Mouse (Mus musculus): ENCODE measurements around the gene Creb1. TPM values are rescaled to one million over a fixed set of nuclear protein-coding genes. Genes with fewer than 3 reads are reported as not detected.

Creb1 gene
- total RNA-seq (2022): 10 to 100 TPM; 44.9 to 54.2 (median 51.6) TPM

- peak; percentile 98 for DNase-seq (ENCODE audit: low spot score in 2 of 2)
Measured at GRCm38 (mm10) chr1:64532589-64533470, at the start of gene Creb1. Creb1 (plus strand) TSS chr1:64532645.

- DNase-seq (ENCODE audit: low spot score in 2 of 2): no peak
Measured at GRCm38 (mm10) chr1:64488521-64489029, 43.9 kb upstream of the Creb1 start.

DNA sequence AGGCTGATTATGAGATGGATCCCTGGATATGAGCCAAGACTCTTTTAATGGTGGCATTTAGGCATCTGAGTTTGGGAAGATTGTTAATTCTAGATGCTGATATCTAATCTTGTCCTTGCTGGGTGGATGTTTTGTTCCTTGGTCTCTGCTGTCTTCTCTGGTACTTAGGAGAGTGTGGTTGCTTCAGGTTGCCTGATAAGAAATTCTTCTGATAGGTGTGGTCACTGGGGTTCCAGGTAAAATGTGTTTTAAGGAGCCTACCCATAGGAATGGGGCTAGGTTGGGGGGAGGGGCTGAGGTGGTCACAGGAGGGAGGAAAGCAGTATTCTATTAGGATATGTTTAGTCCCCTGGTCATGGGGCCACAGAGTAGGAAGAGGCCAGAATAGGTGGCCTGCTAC lies 35.6 kb upstream of the Creb1 start:
- DNase-seq (ENCODE audit: low spot score in 2 of 2): no peak

GRCm38 (mm10) chr1:64501382-64502140 lies 30.9 kb upstream of the Creb1 start:
- DNase-seq (ENCODE audit: low spot score in 2 of 2): no peak

GRCm38 (mm10) chr1:64508479-64509096 lies 23.9 kb upstream of the Creb1 start:
- DNase-seq (ENCODE audit: low spot score in 2 of 2): no peak

GRCm38 (mm10) chr1:64509678-64510077 lies 22.8 kb upstream of the Creb1 start:
- peak; percentile 30 to 39 for DNase-seq (ENCODE audit: low spot score in 2 of 2)

DNA sequence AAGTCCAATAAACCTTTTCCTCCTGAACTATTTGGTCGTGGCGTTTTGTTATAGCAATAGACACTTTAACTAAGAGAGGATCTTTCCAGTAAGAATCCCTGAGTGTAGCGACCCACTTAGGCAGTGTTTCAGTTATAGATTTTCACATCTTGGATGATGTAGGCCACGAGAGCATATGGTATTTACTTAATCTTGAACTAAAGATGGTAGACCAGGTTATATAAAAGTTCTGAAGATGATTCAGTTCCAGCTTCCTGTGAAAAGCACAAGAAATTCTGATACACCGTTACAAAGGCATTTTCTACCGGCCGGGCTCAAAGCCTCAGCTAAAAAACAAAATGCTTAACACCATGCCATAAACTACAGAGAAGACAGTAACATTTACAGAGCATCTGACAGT lies 18.3 kb upstream of the Creb1 start:
- no peak for DNase-seq (ENCODE audit: low spot score in 2 of 2)

GRCm38 (mm10) chr1:64516593-64516992 lies 15.9 kb upstream of the Creb1 start:
- no peak for DNase-seq (ENCODE audit: low spot score in 2 of 2)

DNA sequence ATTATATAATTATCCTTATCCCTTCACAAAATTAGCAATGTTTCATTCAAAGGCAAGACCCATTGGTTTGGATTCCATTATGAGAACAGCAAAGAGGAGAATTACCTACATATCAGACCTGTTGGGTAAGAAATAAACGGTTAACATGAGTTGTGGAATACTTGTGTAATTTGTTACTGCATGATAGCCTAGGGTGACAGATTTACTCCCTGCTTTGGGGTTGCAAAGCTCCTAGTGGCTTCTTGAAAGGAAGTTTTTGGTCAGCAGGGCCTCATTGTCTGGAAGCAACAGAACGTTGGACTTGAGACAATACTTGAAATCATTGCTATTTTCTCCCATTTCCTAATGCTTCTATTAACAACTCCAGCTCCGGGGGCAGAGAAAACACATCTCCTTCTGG lies 14.0 kb upstream of the Creb1 start:
- DNase-seq (ENCODE audit: low spot score in 2 of 2): no peak

GRCm38 (mm10) chr1:64519345-64519744 lies 13.1 kb upstream of the Creb1 start:
- no peak for DNase-seq (ENCODE audit: low spot score in 2 of 2)

GRCm38 (mm10) chr1:64519901-64520300 lies 12.5 kb upstream of the Creb1 start:
- no peak for DNase-seq (ENCODE audit: low spot score in 2 of 2)

- no peak for DNase-seq (ENCODE audit: low spot score in 2 of 2)
Measured at GRCm38 (mm10) chr1:64521734-64522133, 10.7 kb upstream of the Creb1 start.

DNA sequence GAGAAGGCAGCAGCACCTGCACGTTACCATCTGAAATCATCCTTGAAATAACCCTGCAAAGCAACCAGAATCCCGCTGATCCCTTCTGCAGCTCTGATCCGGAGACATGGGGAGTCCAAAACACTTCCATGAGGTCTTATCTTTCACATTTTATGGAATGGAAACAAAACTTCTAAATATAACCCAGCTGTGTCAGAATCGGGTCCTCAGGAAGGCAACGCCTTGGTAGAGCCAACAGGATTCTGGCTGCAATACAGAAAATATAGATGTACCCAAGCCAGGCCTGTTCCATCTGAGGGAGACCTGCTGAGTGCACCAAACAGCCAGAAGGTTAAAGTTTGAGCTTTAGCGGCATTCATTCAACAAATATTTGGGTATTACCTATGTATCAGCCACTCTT lies 9.8 kb upstream of the Creb1 start:
- DNase-seq (ENCODE audit: low spot score in 2 of 2): no peak

- no peak for DNase-seq (ENCODE audit: low spot score in 2 of 2)
Measured at GRCm38 (mm10) chr1:64523117-64523516, 9.3 kb upstream of the Creb1 start.

GRCm38 (mm10) chr1:64524661-64525060 lies 7.8 kb upstream of the Creb1 start:
- DNase-seq (ENCODE audit: low spot score in 2 of 2): no peak

DNA sequence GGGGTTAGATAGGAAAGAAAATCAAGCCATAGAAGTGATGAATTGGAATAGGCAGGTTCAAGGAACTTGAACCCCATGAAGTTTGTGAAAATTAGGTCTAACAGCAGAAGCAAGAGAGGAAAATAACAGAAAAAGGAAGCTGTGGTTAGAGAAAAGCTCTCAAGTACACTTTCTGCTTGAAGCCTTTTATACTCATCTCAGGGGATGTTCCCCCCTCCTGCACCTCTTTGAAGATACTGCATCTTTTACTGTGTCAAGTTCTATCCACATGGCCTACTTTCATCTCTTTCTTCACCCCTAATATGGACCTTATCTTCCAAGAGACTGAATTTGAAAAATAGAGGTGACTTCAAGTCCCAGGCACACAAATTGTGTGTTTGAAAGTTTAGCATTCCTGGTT lies 4.8 kb upstream of the Creb1 start:
- DNase-seq (ENCODE audit: low spot score in 2 of 2): no peak

GRCm38 (mm10) chr1:64529781-64530315 lies 2.6 kb upstream of the Creb1 start:
- DNase-seq (ENCODE audit: low spot score in 2 of 2): no peak

DNA sequence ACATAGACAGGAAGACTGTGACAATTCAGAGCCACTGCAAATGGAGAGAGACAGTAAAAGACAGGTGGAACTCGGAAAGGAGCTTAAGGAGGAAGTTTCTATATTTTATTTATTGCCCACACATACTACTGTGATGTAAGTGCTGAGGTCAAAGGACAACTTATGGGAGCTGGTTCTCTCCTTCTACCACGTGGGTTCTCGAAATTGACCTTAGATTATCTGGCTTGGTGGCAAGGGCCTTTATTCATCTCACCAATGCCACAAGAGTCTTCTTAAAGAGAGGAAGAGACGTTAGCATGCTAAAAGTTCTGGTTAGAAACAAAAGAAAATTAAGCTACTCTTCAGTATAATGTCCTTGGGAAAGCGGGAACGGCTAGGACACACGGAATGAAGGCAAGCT lies 897 bp upstream of the Creb1 start:
- DNase-seq (ENCODE audit: low spot score in 2 of 2): no peak

DNA sequence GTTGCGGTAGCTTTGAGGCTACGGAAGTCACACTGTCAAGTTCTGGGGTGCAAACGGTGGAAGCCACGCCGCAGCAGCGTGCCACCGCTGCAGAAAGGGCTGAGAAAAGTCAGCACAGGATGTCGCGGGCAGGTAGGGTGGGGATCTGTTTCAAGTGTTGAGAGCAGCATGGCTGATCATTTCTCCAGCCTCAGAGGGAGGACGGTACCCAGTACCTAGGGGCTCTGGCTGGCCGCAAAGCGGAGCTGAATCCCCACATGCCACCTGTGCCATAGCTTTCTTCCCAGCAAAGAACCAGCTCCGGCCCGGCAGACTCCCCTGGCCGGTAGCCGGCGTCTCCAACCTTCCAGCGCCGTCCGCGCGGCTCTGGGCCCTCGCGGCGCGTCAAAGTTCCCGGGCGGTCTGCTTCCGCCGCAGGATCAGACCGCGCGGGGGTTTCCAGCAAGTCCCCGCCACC lies 350 bp upstream of the Creb1 start:
- DNase-seq (ENCODE audit: low spot score in 2 of 2): no peak

DNA sequence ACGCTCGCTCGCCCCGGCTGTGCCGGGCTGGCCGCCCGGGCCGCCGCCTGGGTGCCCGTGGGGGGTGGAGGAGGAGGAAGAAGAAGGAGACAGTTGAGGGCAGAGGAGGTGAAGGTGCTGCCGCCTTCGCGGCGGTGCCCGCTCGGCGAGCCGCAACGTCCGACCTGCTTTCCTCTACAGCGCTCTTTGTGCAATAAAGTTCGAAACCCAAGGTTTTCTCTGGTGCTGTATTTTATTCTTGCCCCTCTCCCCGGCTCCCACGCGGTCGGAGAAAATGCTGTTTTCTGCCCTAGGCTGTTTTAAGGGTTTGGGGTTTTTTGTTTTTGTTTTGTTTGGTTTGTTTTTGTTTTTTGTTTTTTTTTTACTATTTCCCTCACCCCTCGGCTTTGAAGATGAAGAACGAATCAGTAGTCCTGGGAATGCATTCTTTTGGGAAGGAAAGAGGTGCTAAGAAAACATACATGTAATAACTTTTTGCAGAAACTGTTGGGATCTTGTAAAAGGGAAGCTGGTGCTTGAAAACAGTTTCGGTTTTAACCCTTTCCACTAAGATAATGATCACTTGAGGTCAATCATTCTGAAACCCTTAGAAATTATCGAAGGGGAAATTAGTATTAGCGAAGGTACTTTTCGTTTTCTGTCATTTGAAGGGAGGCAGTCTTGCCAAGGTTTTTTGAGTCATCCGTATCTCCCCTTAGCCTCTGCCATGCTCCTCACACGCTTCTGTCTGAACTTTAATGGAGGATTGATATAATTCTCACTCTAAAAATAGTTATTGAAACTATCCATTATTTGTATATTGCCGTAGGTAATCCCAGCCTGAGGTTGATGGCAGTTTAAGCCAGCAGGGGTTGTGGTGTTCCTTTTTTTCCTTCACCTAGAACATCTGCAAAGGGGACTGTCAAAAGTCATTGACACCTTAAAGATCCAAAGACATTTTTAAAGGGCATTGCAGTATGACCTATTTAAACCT lies 1.3 kb downstream of the Creb1 start:
- DNase-seq (ENCODE audit: low spot score in 2 of 2): peak; percentile 26 to 32

Measured in layer of hippocampus, adult 8-10 months (tissue).